Mouse (Mus musculus) small intestine, adult 2 months (tissue): ENCODE data around the gene Tbx4.

ENCODE experiments used
- CTCF ChIP-seq: fragments of 200-500 bp; IDR thresholded peaks from 2 replicates; pipeline ENCODE4 v1.5.1; 2012; ENCODE audit warnings: low read depth, mild to moderate bottlenecking, control low read depth, inconsistent platforms, low read length, moderate library complexity, mixed read lengths; ENCODE audit not compliant: insufficient replicate concordance, insufficient read length; ENCODE audit errors: extremely low read depth
- POLR2A ChIP-seq: fragments of 200-500 bp; IDR thresholded peaks from 2 replicates; pipeline ENCODE4 v1.6.1; 2012; ENCODE audit warnings: low read depth, mild to moderate bottlenecking, control low read depth, inconsistent platforms, low read length, moderate library complexity

DNA sequence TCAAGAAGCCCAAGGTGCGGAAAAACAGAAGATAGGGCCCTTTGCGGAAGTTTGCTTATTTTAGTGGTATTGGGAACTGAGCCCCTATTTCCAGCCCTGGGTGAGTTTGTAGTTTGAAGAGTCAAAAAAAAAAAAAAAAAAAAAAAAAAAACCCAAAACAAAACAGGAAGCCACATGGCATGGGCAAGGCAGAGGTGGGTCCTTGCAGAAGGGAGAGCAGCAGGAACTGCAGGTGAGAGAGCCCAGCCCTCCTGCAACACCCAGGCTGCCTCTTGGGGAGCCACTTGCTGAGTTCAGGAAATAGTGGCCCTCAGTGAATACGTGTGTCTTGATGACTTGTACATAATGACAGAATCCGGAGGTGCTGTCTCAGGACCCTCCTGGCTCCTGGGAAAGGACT lies 23.3 kb downstream of the Tbx4 start:
- no peak for TF ChIP-seq POLR2A
- TF ChIP-seq CTCF = no peak
